Mouse (Mus musculus) E14TG2a.4 (cell line): Measurements from ENCODE around the gene Plekha7.

Source experiments
- H3K27me3 ChIP-seq: 2 replicates; pipeline ENCODE4 v1.6.1; 2014; ENCODE audit warnings: low read length, control low read depth; ENCODE audit not compliant: insufficient read depth
- H3K36me3 ChIP-seq: 2 replicates; pipeline ENCODE4 v1.6.1; 2014; ENCODE audit warnings: low read length, control low read depth; ENCODE audit not compliant: insufficient read depth
- H3K4me1 ChIP-seq: replicated peaks from 2 replicates; pipeline ENCODE4 v1.6.1; 2014; ENCODE audit warnings: low read depth, low read length, control low read depth
- H3K4me3 ChIP-seq: replicated peaks from 2 replicates; pipeline ENCODE4 v1.5.1; 2014; ENCODE audit warnings: mild to moderate bottlenecking, low read length
- H3K9me3 ChIP-seq: 2 replicates; pipeline ENCODE4 v1.6.1; 2014; ENCODE audit warnings: low read length, control low read depth
- CTCF ChIP-seq: conservative IDR thresholded peaks from 2 replicates; pipeline ENCODE4 v1.5.1; 2014; ENCODE audit warnings: low read length
- NANOG ChIP-seq: IDR thresholded peaks from 2 replicates; pipeline ENCODE4 v1.6.1; 2014; ENCODE audit warnings: borderline replicate concordance, low read length, mixed read lengths
- POU5F1 ChIP-seq: IDR thresholded peaks from 2 replicates; pipeline ENCODE4 v1.6.1; 2014; ENCODE audit warnings: low read length, borderline replicate concordance

The Plekha7 gene

DNA sequence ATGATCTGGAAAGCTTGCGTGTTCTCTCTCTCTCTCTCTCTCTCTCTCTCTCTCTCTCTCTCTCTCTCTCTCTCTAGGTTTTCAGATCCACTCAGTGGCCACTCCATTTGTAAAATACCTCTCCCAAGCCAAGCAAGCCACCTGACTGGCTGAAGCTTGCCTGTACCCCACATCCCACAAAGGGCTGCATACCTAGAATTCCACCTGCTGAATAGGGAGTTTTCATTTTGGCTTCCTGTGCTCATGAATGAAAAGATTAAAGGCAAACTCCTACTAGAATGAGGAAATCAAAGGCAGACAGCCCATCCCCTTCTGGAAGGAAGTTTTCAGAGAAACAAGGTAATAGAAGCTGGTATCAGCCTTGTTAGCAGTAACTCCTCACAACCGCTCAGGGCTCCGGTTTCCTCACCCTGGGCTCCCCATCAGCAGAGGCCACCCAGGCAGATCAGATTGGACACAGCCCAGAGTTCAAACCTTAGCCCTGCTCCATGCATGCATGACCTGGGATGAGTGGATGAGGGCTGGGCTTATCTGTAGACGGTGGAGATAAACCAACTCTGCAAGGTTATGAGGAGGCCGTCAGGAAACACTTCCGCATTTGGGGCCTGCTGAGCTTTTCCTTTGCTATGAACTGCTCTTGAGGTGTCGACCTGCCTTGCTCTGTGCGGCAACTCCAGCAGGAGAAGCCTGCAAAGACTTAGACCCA, 111.0 kb downstream of the Plekha7 start:
- no peak for TF ChIP-seq CTCF
- TF ChIP-seq NANOG: no peak
- no peak for TF ChIP-seq POU5F1
- Histone ChIP-seq H3K27me3 (no peaks in the 10 kb centered on the region), H3K36me3 (peaks cover 5% of the 10 kb centered on the region), H3K4me3 (no peak overlapping the region), H3K4me1 (peaks cover 89% of the 10 kb centered on the region), H3K9me3 (no peaks in the 10 kb centered on the region)

DNA sequence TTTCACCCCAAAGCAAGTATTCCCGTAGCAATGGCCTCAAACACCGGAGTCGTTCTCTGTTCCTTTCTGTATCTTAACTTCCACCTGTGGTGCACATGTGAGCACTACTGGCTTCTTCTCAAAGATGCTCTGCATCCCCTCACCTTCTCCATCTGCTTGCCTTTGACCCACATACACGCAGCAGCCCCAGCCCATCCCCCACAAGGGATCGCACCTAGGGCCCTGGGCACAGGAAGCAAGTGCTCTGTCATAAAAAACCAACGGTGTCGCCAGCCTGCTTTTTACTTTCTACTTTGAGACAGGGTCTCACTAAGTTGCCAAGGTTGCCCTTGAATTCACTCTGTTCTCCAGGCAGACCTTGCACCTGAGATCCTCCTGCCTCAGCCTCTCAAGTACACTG, 113.2 kb downstream of the Plekha7 start:
- peaks cover 5% of the 10 kb centered on the region for H3K36me3 ChIP-seq
- TF ChIP-seq CTCF (no peak), POU5F1 (no peak), NANOG (no peak)
- H3K9me3 ChIP-seq: no peaks in the 10 kb centered on the region
- H3K4me1 ChIP-seq: peaks cover 92% of the 10 kb centered on the region
- H3K4me3 ChIP-seq: no peak overlapping the region
- H3K27me3 ChIP-seq: no peaks in the 10 kb centered on the region

DNA sequence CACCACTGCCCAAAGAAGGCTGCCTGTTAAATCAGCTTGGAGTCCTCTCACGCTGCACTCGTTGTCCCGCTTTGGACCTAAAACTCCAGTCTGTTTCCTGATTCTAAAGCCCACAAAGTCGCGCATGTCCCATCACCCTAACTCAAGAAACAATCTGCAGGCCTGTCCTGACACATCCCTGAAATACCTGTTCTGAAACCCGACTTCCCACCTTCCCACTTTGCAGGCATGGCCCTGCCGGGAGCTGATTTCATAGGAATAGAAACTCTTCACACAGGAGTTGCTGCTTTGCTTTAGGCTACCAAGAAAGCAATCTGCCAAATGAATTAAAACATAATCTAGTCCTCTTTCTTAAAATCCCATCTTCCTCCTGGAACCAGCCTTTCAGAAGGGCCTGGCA, 115.2 kb downstream of the Plekha7 start:
- TF ChIP-seq POU5F1 (no peak), NANOG (no peak), CTCF (no peak)
- Histone ChIP-seq H3K36me3 (peaks cover 21% of the 10 kb centered on the region), H3K27me3 (no peaks in the 10 kb centered on the region), H3K4me3 (no peak overlapping the region), H3K9me3 (no peaks in the 10 kb centered on the region), H3K4me1 (peaks cover 94% of the 10 kb centered on the region)

DNA sequence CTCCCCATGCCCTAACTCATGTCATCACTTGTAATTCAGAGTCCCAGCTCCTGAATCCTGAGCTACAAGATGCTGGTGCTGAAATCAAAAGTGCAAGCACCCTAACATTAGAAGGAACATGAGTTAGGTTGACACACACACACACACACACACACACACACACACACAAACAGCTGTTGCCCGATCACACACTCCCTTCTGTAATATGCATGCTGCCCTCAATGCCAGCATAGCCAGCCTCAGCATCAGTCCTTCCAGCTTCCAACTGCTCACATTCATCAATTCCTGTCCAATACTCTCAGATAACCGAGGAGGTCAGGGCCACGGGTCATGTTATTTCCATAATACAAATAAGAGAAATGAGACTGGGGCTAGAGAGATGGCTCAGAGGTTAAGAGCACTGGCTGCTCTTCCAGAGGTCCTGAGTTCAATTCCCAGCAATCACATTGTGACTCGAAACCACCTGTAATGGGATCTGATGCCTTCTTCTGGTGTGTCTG, 116.0 kb downstream of the Plekha7 start:
- peaks cover 29% of the 10 kb centered on the region for H3K36me3 ChIP-seq
- no peaks in the 10 kb centered on the region for H3K9me3 ChIP-seq
- peaks cover 94% of the 10 kb centered on the region for H3K4me1 ChIP-seq
- H3K27me3 ChIP-seq: no peaks in the 10 kb centered on the region
- H3K4me3 ChIP-seq: no peak overlapping the region
- TF ChIP-seq NANOG: no peak
- no peak for TF ChIP-seq POU5F1
- TF ChIP-seq CTCF: no peak

DNA sequence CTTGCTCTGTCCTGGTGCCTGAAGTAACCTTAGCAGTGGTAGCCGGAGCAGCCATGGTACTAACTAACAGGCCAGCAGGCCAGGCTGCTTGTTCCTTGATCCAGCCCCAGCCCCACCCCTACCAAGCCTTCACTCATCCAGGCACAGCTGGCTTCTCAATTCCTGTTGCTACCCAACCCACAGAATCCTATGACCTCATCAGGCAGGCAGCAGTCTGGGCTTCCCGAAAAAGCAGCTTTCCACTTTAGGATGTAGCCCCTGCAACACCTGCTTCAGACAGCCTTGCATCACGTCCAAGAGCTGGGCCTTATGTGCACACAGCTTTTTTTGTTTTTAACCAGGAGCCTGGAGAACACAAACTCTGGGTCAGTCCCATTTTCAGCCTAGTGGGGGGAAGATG, 117.0 kb downstream of the Plekha7 start:
- H3K27me3 ChIP-seq: no peaks in the 10 kb centered on the region
- no peak overlapping the region for H3K4me3 ChIP-seq
- no peaks in the 10 kb centered on the region for H3K9me3 ChIP-seq
- TF ChIP-seq CTCF (no peak), POU5F1 (no peak), NANOG (no peak)
- peaks cover 94% of the 10 kb centered on the region for H3K4me1 ChIP-seq
- peaks cover 39% of the 10 kb centered on the region for H3K36me3 ChIP-seq

DNA sequence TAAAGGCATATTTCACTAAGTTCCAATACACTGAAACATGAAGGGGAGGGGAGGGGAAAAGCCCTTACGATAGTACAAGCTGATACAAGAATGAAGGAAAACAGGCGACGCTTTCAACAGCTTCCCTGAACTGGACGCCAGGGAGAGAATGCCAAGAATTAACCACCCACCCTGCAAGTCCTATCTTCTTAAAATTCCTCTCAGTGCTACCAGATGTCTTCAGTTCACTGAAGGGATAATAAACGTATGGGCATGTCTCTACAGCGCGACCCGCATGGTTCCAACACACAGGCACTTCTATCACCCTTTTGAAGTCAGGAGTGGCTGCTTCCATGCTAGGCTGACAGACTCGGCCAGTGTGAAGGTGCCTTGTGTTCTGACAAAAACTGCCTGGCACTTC, 118.5 kb downstream of the Plekha7 start:
- Histone ChIP-seq H3K4me3 (no peak overlapping the region), H3K4me1 (peaks cover 94% of the 10 kb centered on the region), H3K27me3 (no peaks in the 10 kb centered on the region), H3K36me3 (peaks cover 46% of the 10 kb centered on the region), H3K9me3 (no peaks in the 10 kb centered on the region)
- TF ChIP-seq CTCF (no peak), POU5F1 (no peak), NANOG (no peak)

DNA sequence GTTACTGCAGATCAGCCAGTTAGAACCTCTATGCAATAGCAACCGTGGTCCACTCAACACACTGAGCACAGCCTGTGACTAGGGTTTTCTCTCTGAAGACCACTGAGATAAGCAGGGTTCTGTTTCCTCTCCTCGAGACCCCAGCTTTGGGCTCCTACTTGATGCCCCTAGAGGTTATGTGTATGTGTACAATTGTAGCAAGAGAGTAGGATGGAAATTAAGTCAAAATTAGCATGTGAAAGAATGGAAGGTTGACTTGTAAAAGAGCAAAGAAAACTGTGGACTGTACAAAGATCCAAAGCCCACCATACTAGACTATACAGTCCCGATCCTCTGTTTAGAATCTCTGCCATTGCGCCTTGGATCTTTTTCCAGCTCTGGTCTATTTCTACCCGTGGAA, 119.8 kb downstream of the Plekha7 start:
- Histone ChIP-seq H3K4me3 (no peak overlapping the region), H3K9me3 (no peaks in the 10 kb centered on the region), H3K36me3 (peaks cover 48% of the 10 kb centered on the region), H3K27me3 (no peaks in the 10 kb centered on the region), H3K4me1 (peaks cover 95% of the 10 kb centered on the region)
- TF ChIP-seq CTCF (no peak), NANOG (no peak), POU5F1 (no peak)

DNA sequence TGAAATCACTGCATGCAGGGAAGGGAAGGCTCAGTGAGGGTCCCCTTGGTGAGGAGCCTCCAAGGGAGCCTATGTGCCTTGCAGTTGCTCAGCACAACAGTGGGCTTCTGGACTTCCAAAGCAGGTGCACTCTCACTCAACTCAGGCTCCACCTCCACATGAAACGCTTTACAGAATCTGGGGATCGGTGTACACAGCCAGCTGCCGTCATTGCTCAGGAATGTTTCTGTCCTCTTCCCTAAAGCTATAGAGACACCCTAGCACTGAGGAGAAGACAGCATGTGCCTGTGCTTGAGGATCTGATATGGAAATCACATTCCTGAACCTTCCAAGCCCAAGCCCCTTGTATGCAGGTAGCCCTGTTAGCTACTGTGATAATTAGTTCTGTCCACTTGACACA, 120.7 kb downstream of the Plekha7 start:
- TF ChIP-seq CTCF (no peak), POU5F1 (no peak), NANOG (no peak)
- Histone ChIP-seq H3K27me3 (no peaks in the 10 kb centered on the region), H3K4me3 (no peak overlapping the region), H3K9me3 (no peaks in the 10 kb centered on the region), H3K4me1 (peaks cover 92% of the 10 kb centered on the region), H3K36me3 (peaks cover 49% of the 10 kb centered on the region)

DNA sequence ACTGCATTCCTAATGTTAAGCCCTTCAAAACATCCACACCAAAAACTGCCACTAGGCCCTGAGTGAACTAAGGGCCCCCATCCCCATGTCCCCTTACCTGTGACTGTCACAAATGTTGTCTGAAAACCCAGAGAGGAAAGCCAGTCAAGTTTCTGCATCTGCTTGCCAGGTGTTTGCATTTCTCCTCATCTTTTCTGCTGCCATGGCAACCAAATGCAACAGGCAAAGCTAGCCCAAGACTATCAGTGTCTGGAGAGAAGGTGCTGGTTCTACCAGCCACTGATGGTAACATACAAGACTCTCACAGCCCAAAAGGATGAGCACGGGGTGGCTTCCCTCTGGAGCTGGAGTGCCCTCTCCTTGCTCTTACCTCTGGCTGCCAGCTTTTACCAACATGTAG, 121.3 kb downstream of the Plekha7 start:
- Histone ChIP-seq H3K4me1 (peaks cover 94% of the 10 kb centered on the region), H3K9me3 (no peaks in the 10 kb centered on the region), H3K27me3 (no peaks in the 10 kb centered on the region), H3K4me3 (no peak overlapping the region), H3K36me3 (peaks cover 56% of the 10 kb centered on the region)
- no peak for TF ChIP-seq CTCF
- TF ChIP-seq NANOG: no peak
- TF ChIP-seq POU5F1: no peak
